Mouse (Mus musculus) yolk sac, embryonic 10.5 days (tissue): ENCODE measurements around the gene Spry2.
A peak's percentile ranks its signal among the peaks of the same experiment; 100 is the strongest.

ENCODE experiments used
- DNase-seq: peaks from one replicate; pipeline ENCODE4 v3.0.0-alpha.2; 2017; ENCODE audit warnings: low spot score

Gene Spry2

DNA sequence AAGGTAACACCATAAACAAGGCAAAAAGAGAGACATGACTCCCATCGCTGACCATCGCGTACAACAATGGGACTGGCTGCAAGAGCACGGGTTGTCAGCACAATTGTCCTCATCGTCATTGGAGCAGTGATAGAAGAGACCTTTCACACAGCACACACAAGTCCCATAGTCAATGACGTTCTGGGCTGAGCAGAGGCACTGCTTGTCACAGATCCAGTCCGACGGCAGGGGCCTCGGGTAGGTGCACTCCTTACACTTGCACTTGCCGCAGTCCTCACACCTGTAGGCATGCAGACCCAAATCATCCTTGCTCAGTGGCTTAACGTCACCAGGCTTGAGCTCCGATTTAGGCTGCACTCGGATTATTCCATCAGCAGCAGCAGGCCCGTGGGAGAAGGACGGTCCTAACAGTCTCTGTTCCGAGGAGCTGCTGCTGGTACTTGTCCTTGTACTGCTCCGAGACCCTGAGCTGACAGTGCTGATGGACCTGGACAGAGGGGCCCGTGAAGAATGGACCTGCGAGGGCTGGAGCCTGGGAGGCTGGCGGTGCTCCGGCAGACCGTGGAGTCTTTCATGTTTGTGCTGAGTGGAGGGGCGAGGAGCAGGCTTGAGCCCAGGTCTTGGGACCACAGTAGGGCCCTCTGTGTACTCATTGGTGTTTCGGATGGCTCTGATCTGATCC lies 3.5 kb downstream of the Spry2 start:
- no peak for DNase-seq

GRCm38 (mm10) chr14:105890516-105891231 lies 5.9 kb downstream of the Spry2 start:
- no peak for DNase-seq

DNA sequence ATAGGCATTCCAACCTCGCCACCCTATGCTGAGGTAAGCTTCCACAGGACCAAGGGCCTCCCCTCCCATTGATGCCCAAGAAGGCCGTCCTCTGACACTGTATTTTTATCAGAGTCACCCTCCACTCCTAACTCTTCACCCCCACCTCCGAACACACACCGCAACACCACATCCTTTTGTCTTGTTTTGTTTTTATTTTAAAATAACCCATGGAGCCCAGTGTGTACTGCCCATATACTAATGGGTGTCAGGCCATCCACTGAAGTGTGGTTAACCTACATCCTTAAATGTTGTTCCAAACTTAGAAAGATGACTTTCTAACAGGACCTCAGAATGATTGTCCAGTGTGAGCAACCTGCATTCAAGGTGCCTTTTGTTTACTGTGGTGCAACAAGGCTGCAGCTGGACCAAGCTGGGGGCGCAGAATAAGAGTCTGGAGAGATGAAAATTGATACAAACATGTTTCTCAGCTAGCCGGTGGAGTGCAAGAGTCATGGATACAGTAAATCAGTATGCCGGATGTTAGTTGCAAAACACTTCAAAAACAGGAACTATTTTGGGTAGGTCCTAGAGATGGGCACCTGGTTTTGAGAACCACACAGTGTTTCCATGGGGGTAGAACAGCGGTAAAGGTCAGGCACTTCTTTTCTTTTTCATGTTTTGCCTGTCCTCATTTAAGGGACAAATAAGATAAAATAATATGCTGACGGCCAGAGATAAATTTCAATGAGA lies 9.8 kb downstream of the Spry2 start:
- no peak for DNase-seq

- DNase-seq, result no peak
Measured at GRCm38 (mm10) chr14:105885249-105885648, 11.4 kb downstream of the Spry2 start.

DNA sequence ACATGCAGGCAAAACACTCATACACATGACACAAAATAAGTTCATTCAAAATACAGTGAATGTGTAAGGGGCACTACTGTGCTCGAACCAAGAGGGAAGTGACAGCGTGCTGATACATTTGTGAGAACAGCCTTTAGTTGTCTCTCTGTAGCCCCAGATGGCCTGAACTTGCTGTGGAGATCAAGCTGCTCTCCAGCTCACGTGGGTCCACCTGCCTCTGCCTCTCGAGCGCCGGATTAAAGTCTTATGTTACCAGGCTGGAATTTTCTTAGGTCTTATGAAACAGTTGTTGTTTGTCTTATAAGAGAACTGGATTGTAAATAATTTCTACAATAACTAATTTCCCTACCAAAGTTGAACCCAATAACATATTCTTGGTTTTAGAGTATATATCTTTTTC lies 13.4 kb downstream of the Spry2 start:
- no peak for DNase-seq

- DNase-seq, result no peak
Measured at GRCm38 (mm10) chr14:105878359-105878758, 18.3 kb downstream of the Spry2 start.

DNA sequence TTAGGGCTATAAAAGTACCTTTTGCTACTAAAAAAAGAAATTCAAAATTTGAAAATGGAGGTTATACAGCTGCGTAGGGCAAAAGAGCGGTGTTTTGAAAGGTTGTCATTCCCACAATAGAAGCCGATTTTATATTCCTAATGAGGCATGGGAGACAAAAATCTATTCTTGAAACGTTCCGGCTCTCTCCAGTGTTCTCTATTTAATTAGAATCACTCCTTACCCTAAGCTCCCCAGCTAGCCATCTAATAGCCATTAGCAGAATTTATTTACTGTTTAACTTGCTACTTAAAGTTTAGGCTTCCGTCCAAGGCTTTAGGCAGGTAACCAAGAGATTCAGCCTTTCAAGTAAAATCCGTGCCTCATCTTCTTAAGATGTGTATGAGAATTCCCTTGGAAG lies 20.2 kb downstream of the Spry2 start:
- DNase-seq, result no peak

- no peak for DNase-seq
Measured at GRCm38 (mm10) chr14:105870370-105870936, 26.2 kb downstream of the Spry2 start.

- no peak for DNase-seq
Measured at GRCm38 (mm10) chr14:105865381-105865938, 31.2 kb downstream of the Spry2 start.

DNA sequence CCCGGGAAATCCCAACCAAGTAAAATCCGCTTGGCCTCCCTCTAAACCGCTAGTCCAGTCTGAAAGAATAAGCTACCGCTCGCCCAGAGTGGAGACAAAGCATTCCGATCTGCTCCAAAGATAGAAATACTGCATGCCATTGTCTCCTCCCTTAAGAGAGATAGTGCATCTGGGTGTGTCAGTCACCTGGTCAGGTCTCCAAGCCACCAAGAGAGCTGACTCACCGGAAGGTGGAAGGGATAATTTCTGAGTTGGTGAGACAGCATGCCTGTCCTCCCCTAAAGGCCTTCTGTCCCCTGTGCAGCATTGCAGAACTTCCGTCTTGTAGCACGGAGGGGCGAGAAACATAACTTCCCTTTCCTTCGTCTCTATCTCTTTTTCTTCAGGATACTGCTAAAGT lies 34.4 kb downstream of the Spry2 start:
- no peak for DNase-seq

GRCm38 (mm10) chr14:105860920-105861319 lies 35.7 kb downstream of the Spry2 start:
- peak; percentile 36 for DNase-seq

DNA sequence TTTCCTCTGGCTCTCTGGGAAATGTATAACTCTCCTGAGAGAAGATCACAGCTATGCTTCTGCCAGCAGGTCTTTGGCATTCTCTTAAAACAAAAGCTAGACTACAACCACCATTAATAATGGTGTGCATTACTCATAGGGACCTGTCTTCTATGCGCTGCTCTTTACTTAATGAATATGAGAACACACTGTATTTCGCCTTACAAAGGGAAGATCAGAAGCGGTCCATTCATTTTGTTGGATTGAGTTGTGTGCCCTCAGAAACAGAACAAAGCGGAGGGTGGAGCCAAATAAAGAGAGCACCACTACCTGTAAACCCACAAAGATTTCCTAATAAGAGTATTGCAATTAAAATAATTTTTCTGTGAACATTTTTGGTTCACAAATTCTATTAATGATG lies 36.3 kb downstream of the Spry2 start:
- DNase-seq, result no peak

GRCm38 (mm10) chr14:105859876-105860275 lies 36.7 kb downstream of the Spry2 start:
- no peak for DNase-seq

- DNase-seq, result no peak
Measured at GRCm38 (mm10) chr14:105859368-105859767, 37.3 kb downstream of the Spry2 start.

DNA sequence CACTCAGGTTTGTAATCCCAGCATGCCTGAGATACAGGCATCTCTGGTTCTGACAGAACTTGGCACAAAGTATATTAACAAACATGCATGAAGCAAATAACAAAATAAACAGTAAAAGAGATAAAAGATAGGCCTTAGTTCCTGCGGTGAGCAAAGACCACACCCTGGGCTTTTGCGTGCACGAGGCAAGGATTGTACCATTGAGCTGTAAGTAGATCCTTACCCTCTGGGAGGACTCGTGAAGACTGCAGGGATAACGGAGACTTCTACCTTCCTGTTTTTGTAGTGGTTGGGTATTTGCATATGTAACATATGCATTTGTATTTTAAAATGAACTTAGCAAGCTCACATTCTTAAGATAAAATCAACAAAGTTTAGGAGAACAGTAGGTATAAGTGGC lies 37.7 kb downstream of the Spry2 start:
- DNase-seq, result no peak

GRCm38 (mm10) chr14:105851359-105852067 lies 45.1 kb downstream of the Spry2 start:
- no peak for DNase-seq
